ENCODE assay signal across 25 mouse cellular contexts in genomic region chr10:76496366-76496765, GRCm38 (mm10). TPM values are rescaled to one million over a fixed set of nuclear protein-coding genes. Genes with fewer than 3 reads are reported as not detected.
DNase-seq lines count a peak whose midpoint lies in the region; ATAC-seq and TF ChIP-seq lines count a peak whose summit lies in the region.
"Had no signal": no experiment of that assay in that cellular context is flagged by ENCODE, and none has a peak within 500 bp of the region (broad histone marks: within the 10 kb centered on the region; RNA-seq: fewer than 3 reads in every experiment).

No protein-coding gene starts in this region.

- no peak for DNase-seq in heart, postnatal 14 days
- no peak for DNase-seq in liver, postnatal 0 days
- peak; percentile 50 for DNase-seq in c-Kit-positive CD71-positive TER-119-positive erythroid progenitor cells, embryonic 14.5 days (ENCODE audit: low spot score)
- DNase-seq in liver, embryonic 13.5 days, result no peak
- no peak for DNase-seq in adrenal gland, adult 2 months
- no peak for DNase-seq in right cerebral cortex, postnatal 36 days (ENCODE audit: low spot score in 2 of 2)
- DNase-seq: cerebellum, adult 11-12 months; gastrocnemius, postnatal 10 days; kidney, adult 9 months; kidney, postnatal 36 days; lung, embryonic 14.5 days; midbrain, embryonic 14.5 days; right cerebral cortex, postnatal 4 days; thymus, postnatal 25 days had no signal

- ATAC-seq in heart, embryonic 12.5 days (ENCODE audit: insufficient number of reproducible peaks, low FRiP score), result no peak
- ATAC-seq in liver, embryonic 12.5 days, result 0 out of 2 replicates have a peak, but pooled peaks have one; percentile 37
- ATAC-seq in liver, postnatal 0 days, result no peak
- peak; percentile 57; the same call in 1 of the 2 replicates for ATAC-seq in liver, embryonic 13.5 days (ENCODE audit: low read depth)
- ATAC-seq: forebrain, embryonic 14.5 days had no signal

- H3K9me3 ChIP-seq in heart, embryonic 12.5 days (replicated peaks), result no peaks in the 10 kb centered on the region
- no peaks in the 10 kb centered on the region for H3K9me3 ChIP-seq in liver, embryonic 12.5 days (replicated peaks)
- no peaks in the 10 kb centered on the region for H3K9me3 ChIP-seq in liver, postnatal 0 days (ENCODE audit: low read length)
- no peaks in the 10 kb centered on the region for H3K9me3 ChIP-seq in liver, embryonic 13.5 days (replicated peaks)
- H3K9me3 ChIP-seq: limb, embryonic 12.5 days; neural tube, embryonic 15.5 days had no signal

- no peak for TF ChIP-seq CTCF in liver, postnatal 0 days (IDR thresholded peaks at IDR 0.05; ENCODE audit: low read depth)

- no peak overlapping the region for H3K4me3 ChIP-seq in heart, embryonic 12.5 days
- H3K4me3 ChIP-seq in liver, embryonic 12.5 days, result no peak overlapping the region
- H3K4me3 ChIP-seq in liver, postnatal 0 days (ENCODE audit: low read depth, low read length), result no peak overlapping the region
- no peak overlapping the region for H3K4me3 ChIP-seq in liver, embryonic 13.5 days (replicated peaks)
- H3K4me3 ChIP-seq: erythroblast, embryonic 14.5 days; limb, embryonic 12.5 days; myocyte; neural tube, embryonic 15.5 days had no signal

- H3K4me1 ChIP-seq in heart, embryonic 12.5 days (replicated peaks), result peaks cover 16% of the 10 kb centered on the region
- peaks cover 38% of the 10 kb centered on the region for H3K4me1 ChIP-seq in liver, embryonic 12.5 days
- no peaks in the 10 kb centered on the region for H3K4me1 ChIP-seq in liver, postnatal 0 days (ENCODE audit: insufficient read depth)
- peaks cover 28% of the 10 kb centered on the region for H3K4me1 ChIP-seq in liver, embryonic 13.5 days (replicated peaks)
- H3K4me1 ChIP-seq: limb, embryonic 12.5 days; neural tube, embryonic 15.5 days had no signal

- no peaks in the 10 kb centered on the region for H3K27me3 ChIP-seq in heart, embryonic 12.5 days (replicated peaks)
- H3K27me3 ChIP-seq in liver, embryonic 12.5 days (replicated peaks), result no peaks in the 10 kb centered on the region
- H3K27me3 ChIP-seq in liver, postnatal 0 days (ENCODE audit: insufficient read depth, low read length), result no peaks in the 10 kb centered on the region
- no peaks in the 10 kb centered on the region for H3K27me3 ChIP-seq in liver, embryonic 13.5 days
- H3K27me3 ChIP-seq: limb, embryonic 12.5 days; neural tube, embryonic 15.5 days had no signal

- peaks cover 81% of the 10 kb centered on the region for H3K36me3 ChIP-seq in heart, embryonic 12.5 days
- peaks cover 87% of the 10 kb centered on the region for H3K36me3 ChIP-seq in liver, embryonic 12.5 days
- H3K36me3 ChIP-seq in liver, postnatal 0 days (replicated peaks; ENCODE audit: insufficient read depth, low read length), result peaks cover 75% of the 10 kb centered on the region
- peaks cover 85% of the 10 kb centered on the region for H3K36me3 ChIP-seq in liver, embryonic 13.5 days

- no peak overlapping the region for H3K4me2 ChIP-seq in heart, embryonic 12.5 days
- peak overlapping the region; percentile 14; the same call in 1 of the 2 replicates for H3K4me2 ChIP-seq in liver, embryonic 12.5 days
- no peak overlapping the region for H3K4me2 ChIP-seq in liver, postnatal 0 days (ENCODE audit: low read depth, low read length)
- no peak overlapping the region for H3K4me2 ChIP-seq in liver, embryonic 13.5 days
- H3K4me2 ChIP-seq: limb, embryonic 12.5 days; lung, embryonic 14.5 days; neural tube, embryonic 15.5 days had no signal

- intact Hi-C loops in heart, postnatal 14 days (cut with DNase I), result no loop called here

- 46% methylated on average over 7 of the region's 7 CpGs for WGBS in heart, embryonic 12.5 days
- WGBS in liver, embryonic 12.5 days (ENCODE audit: insufficient replicate concordance), result 48% methylated on average over 7 of the region's 7 CpGs
- 79% methylated on average over 7 of the region's 7 CpGs for WGBS in liver, postnatal 0 days (ENCODE audit: insufficient replicate concordance)
- WGBS in liver, embryonic 13.5 days (ENCODE audit: insufficient replicate concordance), result 53% methylated on average over 7 of the region's 7 CpGs

- no peak overlapping the region for H3K9ac ChIP-seq in heart, embryonic 12.5 days
- no peak overlapping the region for H3K9ac ChIP-seq in liver, embryonic 12.5 days
- H3K9ac ChIP-seq in liver, postnatal 0 days (replicated peaks), result no peak overlapping the region
- no peak overlapping the region for H3K9ac ChIP-seq in liver, embryonic 13.5 days
- H3K9ac ChIP-seq: limb, embryonic 12.5 days; lung, embryonic 14.5 days; neural tube, embryonic 15.5 days had no signal

- TF ChIP-seq EP300 in liver, postnatal 0 days (IDR thresholded peaks at IDR 0.05; ENCODE audit: low read depth), result no peak

- H3K27ac ChIP-seq in heart, embryonic 12.5 days (ENCODE audit: poor library complexity, severe bottlenecking), result peak overlapping the region; percentile 56
- H3K27ac ChIP-seq in liver, embryonic 12.5 days, result peak overlapping the region; percentile 46
- H3K27ac ChIP-seq in liver, postnatal 0 days (ENCODE audit: low read depth), result no peak overlapping the region
- H3K27ac ChIP-seq in liver, embryonic 13.5 days, result 0 out of 2 replicates have a peak overlapping the region, but pooled peaks have one; percentile 29
- H3K27ac ChIP-seq: limb, embryonic 12.5 days; neural tube, embryonic 15.5 days had no signal

RNA-seq across cellular contexts. Expression of gene Ybey, which starts 27.5 kb away (rescaled TPM):
- polyA plus RNA-seq in heart, embryonic 12.5 days (2016; fragmentation: Nextera tagmentation; extraction: Ambion mirVana), result 6.9 and 7.0 TPM in 2 replicates
- 1 to 10 TPM; 3.1 to 3.6 TPM for total RNA-seq in heart, postnatal 14 days (2021)
- polyA plus RNA-seq in liver, embryonic 12.5 days (2016; fragmentation: Nextera tagmentation; extraction: Ambion mirVana), result 5.3 and 5.7 TPM in 2 replicates
- polyA plus RNA-seq in liver, postnatal 0 days (2015; fragmentation: Nextera tagmentation; extraction: Ambion mirVana), result 2.5 and 2.7 TPM in 2 replicates
- 3.3 and 4.2 TPM in 2 replicates for polyA plus RNA-seq in liver, embryonic 13.5 days (2015; fragmentation: Nextera tagmentation; extraction: Ambion mirVana)
- 1 to 10 TPM; 2.5 to 2.8 TPM for total RNA-seq in adrenal gland, adult 2 months (2021)
- polyA plus RNA-seq in adrenal gland, adult 2 months (2012; rRNA removed), result 4.1 and 5.3 TPM in 2 replicates

RNA-seq across cellular contexts. Expression of gene Mcm3ap, which starts 27.6 kb away (rescaled TPM):
- 48.6 and 50.3 TPM in 2 replicates for polyA plus RNA-seq in heart, embryonic 12.5 days (2016; fragmentation: Nextera tagmentation; extraction: Ambion mirVana)
- total RNA-seq in heart, postnatal 14 days (2021), result 10 to 100 TPM; 30.7 to 31.2 TPM
- polyA plus RNA-seq in liver, embryonic 12.5 days (2016; fragmentation: Nextera tagmentation; extraction: Ambion mirVana), result 39.1 and 43.3 TPM in 2 replicates
- polyA plus RNA-seq in liver, postnatal 0 days (2015; fragmentation: Nextera tagmentation; extraction: Ambion mirVana), result 14.9 and 18.2 TPM in 2 replicates
- 25.2 and 26.5 TPM in 2 replicates for polyA plus RNA-seq in liver, embryonic 13.5 days (2015; fragmentation: Nextera tagmentation; extraction: Ambion mirVana)
- 10 to 100 TPM; 24.3 to 29.5 TPM for total RNA-seq in adrenal gland, adult 2 months (2021)
- 12.1 and 13.3 TPM in 2 replicates for polyA plus RNA-seq in adrenal gland, adult 2 months (2012; rRNA removed)

RNA-seq across cellular contexts. Expression of gene Lss, which starts 35.0 kb away (rescaled TPM):
- 12.6 and 13.3 TPM in 2 replicates for polyA plus RNA-seq in heart, embryonic 12.5 days (2016; fragmentation: Nextera tagmentation; extraction: Ambion mirVana)
- total RNA-seq in heart, postnatal 14 days (2021), result 1 to 10 TPM; 5.7 to 6.3 TPM
- 51.9 and 53.5 TPM in 2 replicates for polyA plus RNA-seq in liver, embryonic 12.5 days (2016; fragmentation: Nextera tagmentation; extraction: Ambion mirVana)
- polyA plus RNA-seq in liver, postnatal 0 days (2015; fragmentation: Nextera tagmentation; extraction: Ambion mirVana), result 14.5 and 15.8 TPM in 2 replicates
- polyA plus RNA-seq in liver, embryonic 13.5 days (2015; fragmentation: Nextera tagmentation; extraction: Ambion mirVana), result 40.5 and 49.3 TPM in 2 replicates
- 10 to 100 TPM; 55.1 to 81.0 TPM for total RNA-seq in adrenal gland, adult 2 months (2021)
- polyA plus RNA-seq in adrenal gland, adult 2 months (2012; rRNA removed), result 51.5 and 78.9 TPM in 2 replicates

RNA-seq across cellular contexts. Expression of gene 2610028H24Rik, which starts 47.5 kb away (rescaled TPM):
- polyA plus RNA-seq in heart, embryonic 12.5 days (2016; fragmentation: Nextera tagmentation; extraction: Ambion mirVana), result not detected in 2 replicates
- total RNA-seq in heart, postnatal 14 days (2021), result under 1 TPM; 0.15 to 0.57 TPM
- not detected in 2 replicates for polyA plus RNA-seq in liver, embryonic 12.5 days (2016; fragmentation: Nextera tagmentation; extraction: Ambion mirVana)
- polyA plus RNA-seq in liver, postnatal 0 days (2015; fragmentation: Nextera tagmentation; extraction: Ambion mirVana), result not detected in 2 replicates
- not detected in 2 replicates for polyA plus RNA-seq in liver, embryonic 13.5 days (2015; fragmentation: Nextera tagmentation; extraction: Ambion mirVana)
- total RNA-seq in adrenal gland, adult 2 months (2021), result not detected
- polyA plus RNA-seq in adrenal gland, adult 2 months (2012; rRNA removed), result not detected in 2 replicates
- total RNA-seq: adrenal gland, adult 18-20 months; common myeloid progenitor, adult 5-6 weeks had no signal
- polyA plus RNA-seq: embryonic facial prominence, embryonic 11.5 days; erythroblast, embryonic 14.5 days; forebrain, embryonic 14.5 days; hindbrain, embryonic 11.5 days; limb, embryonic 12.5 days; lung, embryonic 14.5 days; midbrain, embryonic 14.5 days; myocyte; neural tube, embryonic 15.5 days had no signal

RNA-seq across cellular contexts. Expression of gene Pcnt, which starts 53.8 kb away (rescaled TPM):
- polyA plus RNA-seq in heart, embryonic 12.5 days (2016; fragmentation: Nextera tagmentation; extraction: Ambion mirVana), result 13.3 and 13.7 TPM in 2 replicates
- total RNA-seq in heart, postnatal 14 days (2021), result 10 to 100 TPM; 39.5 to 48.6 TPM
- 12.6 and 13.8 TPM in 2 replicates for polyA plus RNA-seq in liver, embryonic 12.5 days (2016; fragmentation: Nextera tagmentation; extraction: Ambion mirVana)
- polyA plus RNA-seq in liver, postnatal 0 days (2015; fragmentation: Nextera tagmentation; extraction: Ambion mirVana), result 4.5 and 5.4 TPM in 2 replicates
- 8.3 and 9.5 TPM in 2 replicates for polyA plus RNA-seq in liver, embryonic 13.5 days (2015; fragmentation: Nextera tagmentation; extraction: Ambion mirVana)
- total RNA-seq in adrenal gland, adult 2 months (2021), result 10 to 100 TPM; 13.5 to 14.6 TPM
- polyA plus RNA-seq in adrenal gland, adult 2 months (2012; rRNA removed), result 6.9 and 7.4 TPM in 2 replicates

Comparison
In these comparisons a context has a peak if more than half of its experiments do, and no peak if none do; other contexts are left out.
1. ATAC-seq: peak in liver, embryonic 12.5 days (single experiment) and liver, embryonic 13.5 days (single experiment); none in heart, embryonic 12.5 days (single experiment) and liver, postnatal 0 days (single experiment).